Mouse (Mus musculus): ENCODE results near the gene Prss21. TPM values are rescaled to one million over a fixed set of nuclear protein-coding genes. Genes with fewer than 3 reads are reported as not detected.

Prss21 gene
- 0.09 TPM in 1 of 2 replicates, not detected in the other for polyA plus RNA-seq (2012; rRNA removed; ENCODE audit: low replicate concordance)

GRCm38 (mm10) chr17:23867756-23868155 lies at the start of gene Prss21:
Prss21 (plus strand) TSS chr17:23868056.

GRCm38 (mm10) chr17:23829064-23829619 lies 38.7 kb upstream of the Prss21 start, which contains the start of gene Elob:
Elob (minus strand) TSS chr17:23829136.

GRCm38 (mm10) chr17:23836006-23836575 lies 31.8 kb upstream of the Prss21 start, which contains the start of gene Prss33:
Prss33 (minus strand) TSS chr17:23836056.

GRCm38 (mm10) chr17:23843812-23844273 lies 24.0 kb upstream of the Prss21 start, which contains the start of the genes Prss32 and Prss41:
Prss32 (plus strand) TSS chr17:23843855.
Prss41 (minus strand) TSS chr17:23844172.

GRCm38 (mm10) chr17:23880576-23880975 lies 12.7 kb downstream of the Prss21 start, which contains the start of the genes Dcpp1 and Dcpp2:
Dcpp1 (plus strand) TSS chr17:23880876.
Dcpp2 (plus strand) TSS chr17:23880880.

GRCm38 (mm10) chr17:23917158-23917557 lies 49.3 kb downstream of the Prss21 start, which contains the start of gene Dcpp3:
Dcpp3 (plus strand) TSS chr17:23917458.

Other genes with a start within 250 kb of the Prss21 start
- 0.37 and 1.3 TPM in 2 replicates for gene Mmp25, start 222.8 kb upstream of the Prss21 start, polyA plus RNA-seq (2012; rRNA removed; ENCODE audit: low replicate concordance)
- gene Bicdl2, start 207.6 kb upstream of the Prss21 start, polyA plus RNA-seq (2012; rRNA removed; ENCODE audit: low replicate concordance), result 0.09 and 0.81 TPM in 2 replicates
- 347 and 380 TPM in 2 replicates for gene Hcfc1r1, start 194.5 kb upstream of the Prss21 start, polyA plus RNA-seq (2012; rRNA removed; ENCODE audit: low replicate concordance)
- gene Thoc6, start 194.2 kb upstream of the Prss21 start, polyA plus RNA-seq (2012; rRNA removed; ENCODE audit: low replicate concordance), result 23.8 and 34.1 TPM in 2 replicates
- gene Tnfrsf12a, start 190.6 kb upstream of the Prss21 start, polyA plus RNA-seq (2012; rRNA removed; ENCODE audit: low replicate concordance), result 16.6 and 25.7 TPM in 2 replicates
- gene Cldn6, start 188.8 kb upstream of the Prss21 start, polyA plus RNA-seq (2012; rRNA removed; ENCODE audit: low replicate concordance), result 1.6 TPM in 1 of 2 replicates, not detected in the other
- 1.7 TPM in 1 of 2 replicates, not detected in the other for gene Cldn9, start 184.0 kb upstream of the Prss21 start, polyA plus RNA-seq (2012; rRNA removed; ENCODE audit: low replicate concordance)
- 0.05 and 0.06 TPM in 2 replicates for gene 1520401A03Rik, start 145.3 kb upstream of the Prss21 start, polyA plus RNA-seq (2012; rRNA removed; ENCODE audit: low replicate concordance)
- gene Pkmyt1, start 141.7 kb upstream of the Prss21 start, polyA plus RNA-seq (2012; rRNA removed; ENCODE audit: low replicate concordance), result 22.6 and 25.7 TPM in 2 replicates
- gene Paqr4, start 127.2 kb upstream of the Prss21 start, polyA plus RNA-seq (2012; rRNA removed; ENCODE audit: low replicate concordance), result 37.7 and 88.3 TPM in 2 replicates
- gene Kremen2, start 122.2 kb upstream of the Prss21 start, polyA plus RNA-seq (2012; rRNA removed; ENCODE audit: low replicate concordance), result 0.10 and 0.24 TPM in 2 replicates
- 51.7 and 65.7 TPM in 2 replicates for gene Flywch1, start 96.5 kb upstream of the Prss21 start, polyA plus RNA-seq (2012; rRNA removed; ENCODE audit: low replicate concordance)
- gene Flywch2, start 82.0 kb upstream of the Prss21 start, polyA plus RNA-seq (2012; rRNA removed; ENCODE audit: low replicate concordance), result 5.5 and 18.8 TPM in 2 replicates
- gene Srrm2, start 77.5 kb upstream of the Prss21 start, polyA plus RNA-seq (2012; rRNA removed; ENCODE audit: low replicate concordance), result 400 and 623 TPM in 2 replicates
- 589 and 702 TPM in 2 replicates for gene Elob, start 38.9 kb upstream of the Prss21 start, polyA plus RNA-seq (2012; rRNA removed; ENCODE audit: low replicate concordance)
- gene Prss33, start 32.0 kb upstream of the Prss21 start, polyA plus RNA-seq (2012; rRNA removed; ENCODE audit: low replicate concordance), result 0.09 and 0.33 TPM in 2 replicates
- gene Prss32, start 24.2 kb upstream of the Prss21 start, polyA plus RNA-seq (2012; rRNA removed; ENCODE audit: low replicate concordance), result not detected in 2 replicates
- 0.32 and 0.64 TPM in 2 replicates for gene Prss41, start 23.9 kb upstream of the Prss21 start, polyA plus RNA-seq (2012; rRNA removed; ENCODE audit: low replicate concordance)
- gene Dcpp1, start 12.8 kb downstream of the Prss21 start, polyA plus RNA-seq (2012; rRNA removed; ENCODE audit: low replicate concordance), result not detected in 2 replicates
- gene Dcpp2, start 12.8 kb downstream of the Prss21 start, polyA plus RNA-seq (2012; rRNA removed; ENCODE audit: low replicate concordance), result not detected in 2 replicates
- gene Dcpp3, start 49.4 kb downstream of the Prss21 start, polyA plus RNA-seq (2012; rRNA removed; ENCODE audit: low replicate concordance), result not detected in 2 replicates
- gene Sbp, start 73.6 kb downstream of the Prss21 start, polyA plus RNA-seq (2012; rRNA removed; ENCODE audit: low replicate concordance), result not detected in 2 replicates
- not detected in 2 replicates for gene Sbpl, start 87.2 kb downstream of the Prss21 start, polyA plus RNA-seq (2012; rRNA removed; ENCODE audit: low replicate concordance)
- 0.37 and 1.5 TPM in 2 replicates for gene Prss30, start 112.5 kb downstream of the Prss21 start, polyA plus RNA-seq (2012; rRNA removed; ENCODE audit: low replicate concordance)
- gene Prss22, start 130.0 kb downstream of the Prss21 start, polyA plus RNA-seq (2012; rRNA removed; ENCODE audit: low replicate concordance), result 1.0 TPM in 1 of 2 replicates, not detected in the other
- gene Prss27, start 170.1 kb downstream of the Prss21 start, polyA plus RNA-seq (2012; rRNA removed; ENCODE audit: low replicate concordance), result 2.3 and 9.7 TPM in 2 replicates
- gene Kctd5, start 205.4 kb downstream of the Prss21 start, polyA plus RNA-seq (2012; rRNA removed; ENCODE audit: low replicate concordance), result 17.6 and 36.4 TPM in 2 replicates

Data from subcutaneous adipose tissue, adult 2 months (tissue).